Mouse (Mus musculus) brain, embryonic 14.5 days (tissue): ENCODE measurements around the gene Egfl8. TPM values are rescaled to one million over a fixed set of nuclear protein-coding genes. Genes with fewer than 3 reads are reported as not detected.

Experiments
- DNase-seq: peaks from one replicate; pipeline ENCODE4 v3.0.0-alpha.2; 2011; ENCODE audit warnings: low read depth
- CTCF ChIP-seq: fragments of 200-500 bp; IDR thresholded peaks from 2 replicates; pipeline ENCODE4 v1.5.1; 2012; ENCODE audit warnings: inconsistent platforms, mild to moderate bottlenecking, moderate library complexity, borderline replicate concordance; ENCODE audit not compliant: insufficient read depth, insufficient read length; ENCODE audit errors: extremely low read depth
- POLR2A ChIP-seq: fragments of 200-500 bp; IDR thresholded peaks from 2 replicates; pipeline ENCODE4 v1.6.1; 2012; ENCODE audit warnings: mild to moderate bottlenecking, inconsistent platforms, borderline replicate concordance; ENCODE audit not compliant: poor library complexity, insufficient read depth, insufficient read length, severe bottlenecking; ENCODE audit errors: extremely low read depth
- polyA plus RNA-seq: library from polyadenylated mRNA; depleted of rRNA; stranded (reverse); fragments of >200 nt; gene quantifications from 2 replicates; pipeline ENCODE4 v1.2.3, GENCODE M21; 2012

The Egfl8 gene
- polyA plus RNA-seq, 1 experiment: 10.3 TPM

GRCm38 (mm10) chr17:34604061-34604508 is 11.7 kb downstream of the Egfl8 start, which contains the start of gene Agpat1:
Gene Agpat1 (plus strand): TSS chr17:34604262.
- DNase-seq: no peak
- TF ChIP-seq CTCF: no peak
- peak; percentile 45; the same call in 1 of the 2 replicates for TF ChIP-seq POLR2A

GRCm38 (mm10) chr17:34603375-34604060 is 12.3 kb downstream of the Egfl8 start, which contains the start of gene Rnf5:
Gene Rnf5 (minus strand): TSS chr17:34603690.
- peak; percentile 100 for DNase-seq
- peak; percentile 15; the same call in 1 of the 2 replicates for TF ChIP-seq POLR2A
- TF ChIP-seq CTCF: no peak

GRCm38 (mm10) chr17:34601796-34602195 is 14.0 kb downstream of the Egfl8 start:
- no peak for DNase-seq
- no peak for TF ChIP-seq POLR2A
- no peak for TF ChIP-seq CTCF

DNA sequence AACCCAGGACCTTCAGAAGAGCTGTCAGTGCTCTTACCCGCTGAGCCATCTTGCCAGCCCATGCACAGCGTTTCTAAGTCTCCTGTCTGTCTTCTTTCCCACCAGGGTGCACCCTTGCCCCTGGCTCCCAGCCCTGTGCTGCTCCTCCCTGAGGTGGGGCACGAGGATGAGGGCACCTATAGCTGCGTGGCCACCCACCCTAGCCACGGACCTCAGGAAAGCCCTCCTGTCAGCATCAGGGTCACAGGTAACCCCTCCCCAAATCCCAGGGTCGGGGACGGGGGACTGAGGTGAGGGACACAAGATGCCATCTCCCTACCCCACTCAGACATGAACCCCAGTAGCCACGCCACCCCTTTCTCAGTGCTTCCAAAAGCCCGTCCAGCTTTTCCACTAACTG is 15.9 kb downstream of the Egfl8 start:
- TF ChIP-seq CTCF (no peak), POLR2A (no peak)
- DNase-seq: no peak

DNA sequence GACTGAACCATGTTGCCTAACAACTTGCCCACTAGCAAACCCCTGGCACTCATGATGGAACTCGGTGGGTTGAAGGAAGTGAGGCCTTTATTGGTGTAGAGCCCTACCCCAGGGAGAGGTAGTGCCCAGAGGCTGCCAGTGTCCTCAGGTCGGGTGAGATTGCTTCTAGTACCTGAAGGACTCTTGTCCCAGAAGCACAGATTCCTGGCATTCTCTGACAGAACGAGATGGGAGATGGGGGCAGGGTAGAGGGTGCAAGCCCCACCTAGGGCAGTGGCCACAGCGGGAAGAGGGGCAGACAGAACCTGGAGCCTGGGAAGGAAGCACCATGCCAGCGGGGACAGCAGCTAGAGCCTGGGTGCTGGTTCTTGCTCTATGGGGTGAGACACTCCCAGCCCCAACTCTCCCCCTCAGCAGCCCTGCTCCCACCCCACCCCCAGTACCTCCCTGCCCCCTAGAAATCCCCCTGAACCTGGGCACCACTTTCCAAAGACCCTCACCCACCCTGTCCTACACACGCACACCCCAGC is 18.1 kb downstream of the Egfl8 start, which contains the start of gene Ager:
TSS of gene Ager (plus strand) at position 297 of the 530 bp plus-strand sequence.
- DNase-seq: no peak
- no peak for TF ChIP-seq CTCF
- no peak for TF ChIP-seq POLR2A

- DNase-seq: no peak
- TF ChIP-seq POLR2A: no peak
- TF ChIP-seq CTCF: no peak
Measured at GRCm38 (mm10) chr17:34596098-34596497, 19.7 kb downstream of the Egfl8 start.

GRCm38 (mm10) chr17:34593752-34594525 is 21.8 kb downstream of the Egfl8 start:
- TF ChIP-seq CTCF (no peak), POLR2A (no peak)
- DNase-seq: peak; percentile 33

GRCm38 (mm10) chr17:34592581-34593549 is 22.9 kb downstream of the Egfl8 start:
- no peak for TF ChIP-seq POLR2A
- TF ChIP-seq CTCF: no peak
- DNase-seq: peak; percentile 62

DNA sequence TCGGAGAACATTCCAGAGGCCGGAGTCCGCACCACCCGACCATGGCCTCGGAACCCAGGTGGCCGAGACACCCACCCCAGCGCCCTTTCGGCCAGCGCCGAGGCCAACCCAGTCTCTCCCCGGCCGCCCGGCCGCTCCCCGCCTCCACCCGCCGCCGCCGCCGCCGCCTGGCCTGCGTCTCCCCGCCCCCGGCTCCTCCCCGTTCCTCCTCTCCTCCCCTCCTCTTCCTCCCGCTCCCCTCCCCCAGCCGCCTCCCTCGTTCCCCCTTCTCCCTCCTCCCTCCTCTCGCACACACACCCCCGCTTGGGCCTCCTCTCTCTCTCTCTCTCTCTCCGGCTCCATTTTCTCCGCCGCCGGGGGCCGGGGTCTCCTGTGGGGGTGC is 23.8 kb downstream of the Egfl8 start:
- DNase-seq: peak; percentile 97
- no peak for TF ChIP-seq CTCF
- peak; percentile 90 for TF ChIP-seq POLR2A
